Mouse (Mus musculus) hindbrain, embryonic 16.5 days (tissue): ENCODE results near the gene Aldh1a3. TPM values are rescaled to one million over a fixed set of nuclear protein-coding genes. Genes with fewer than 3 reads are reported as not detected.

Experiments
- ATAC-seq: fragments of 200-750 bp; cut with Nextera tagmentation; 2 replicates; pipeline ENCODE4 v1.8.0; 2017; ENCODE audit warnings: moderate TSS enrichment, moderate library complexity
- H3K27ac ChIP-seq: fragments of 300-500 bp; sonication (generic); 2 replicates; pipeline ENCODE4 v1.5.1; 2014; ENCODE audit warnings: low read depth, mild to moderate bottlenecking, control low read depth, low read length, moderate library complexity
- H3K27me3 ChIP-seq: fragments of 300-500 bp; sonication (generic); replicated peaks from 2 replicates; pipeline ENCODE4 v1.6.1; 2014; ENCODE audit warnings: low read length; ENCODE audit not compliant: control insufficient read depth, insufficient read depth
- H3K36me3 ChIP-seq: fragments of 300-500 bp; sonication (generic); 2 replicates; pipeline ENCODE4 v1.6.1; 2014; ENCODE audit warnings: mild to moderate bottlenecking, low read length, moderate library complexity, mixed read lengths; ENCODE audit not compliant: control insufficient read depth, insufficient read depth
- H3K4me1 ChIP-seq: fragments of 300-500 bp; sonication (generic); 2 replicates; pipeline ENCODE4 v1.6.1; 2014; ENCODE audit warnings: low read depth, low read length; ENCODE audit not compliant: control insufficient read depth, insufficient read depth
- H3K4me2 ChIP-seq: fragments of 300-500 bp; sonication (generic); 2 replicates; pipeline ENCODE4 v1.6.1; 2014; ENCODE audit warnings: mild to moderate bottlenecking, low read length, control low read depth, moderate library complexity
- H3K4me3 ChIP-seq: fragments of 300-500 bp; sonication (generic); 2 replicates; pipeline ENCODE4 v1.5.1; 2014; ENCODE audit warnings: mild to moderate bottlenecking, low read length, control low read depth, moderate library complexity
- H3K9ac ChIP-seq: fragments of 300-500 bp; sonication (generic); 2 replicates; pipeline ENCODE4 v1.6.1; 2014; ENCODE audit warnings: low read depth, mild to moderate bottlenecking, control low read depth, low read length, moderate library complexity
- H3K9me3 ChIP-seq: fragments of 300-500 bp; sonication (generic); 2 replicates; pipeline ENCODE4 v1.6.1; 2014; ENCODE audit warnings: mild to moderate bottlenecking, low read length, moderate library complexity; ENCODE audit not compliant: control insufficient read depth
- WGBS: fragments of 180-500 bp; shearing (Covaris S2); extraction: QIAGEN DNeasy Blood & Tissue Kit; methylation state at CpG from one replicate; pipeline ENCODE4 v1.1.7; 2014; 5-methylcytosine and 5-hydroxymethylcytosine counted together
- polyA plus RNA-seq: library from polyadenylated mRNA; unstranded; fragments of >200 nt; fragmentation: Nextera tagmentation; extraction: Ambion mirVana; gene quantifications from 2 replicates; pipeline ENCODE4 v1.2.1, GENCODE M21; 2015

Aldh1a3 gene
- polyA plus RNA-seq, 1 experiment from 2014 or later, result 2.5 TPM

GRCm38 (mm10) chr7:66385826-66386225 is 41.5 kb downstream of the Aldh1a3 start:
- ATAC-seq, result no peak
- Histone ChIP-seq H3K4me2 (no peak overlapping the region), H3K27me3 (no peaks in the 10 kb centered on the region), H3K4me3 (no peak overlapping the region), H3K27ac (no peak overlapping the region), H3K9ac (no peak overlapping the region), H3K36me3 (no peaks in the 10 kb centered on the region), H3K9me3 (no peaks in the 10 kb centered on the region), H3K4me1 (peaks cover 11% of the 10 kb centered on the region)
- 92% methylated on average over 12 of the region's 12 CpGs for WGBS

GRCm38 (mm10) chr7:66384891-66385290 is 42.4 kb downstream of the Aldh1a3 start:
- H3K9me3 ChIP-seq, result no peaks in the 10 kb centered on the region
- peaks cover 11% of the 10 kb centered on the region for H3K4me1 ChIP-seq
- H3K36me3 ChIP-seq, result no peaks in the 10 kb centered on the region
- ATAC-seq, result no peak
- H3K4me3 ChIP-seq, result no peak overlapping the region
- no peak overlapping the region for H3K9ac ChIP-seq
- WGBS, result 92% methylated on average over 8 of the region's 8 CpGs
- H3K27ac ChIP-seq, result no peak overlapping the region
- no peaks in the 10 kb centered on the region for H3K27me3 ChIP-seq
- no peak overlapping the region for H3K4me2 ChIP-seq

- no peak overlapping the region for H3K4me3 ChIP-seq
- peaks cover 11% of the 10 kb centered on the region for H3K4me1 ChIP-seq
- no peaks in the 10 kb centered on the region for H3K36me3 ChIP-seq
- H3K9me3 ChIP-seq, result no peaks in the 10 kb centered on the region
- H3K9ac ChIP-seq, result no peak overlapping the region
- WGBS, result 72% methylated on average over 5 of the region's 5 CpGs
- no peak overlapping the region for H3K27ac ChIP-seq
- H3K27me3 ChIP-seq, result no peaks in the 10 kb centered on the region
- ATAC-seq, result no peak
- no peak overlapping the region for H3K4me2 ChIP-seq
Measured at GRCm38 (mm10) chr7:66384213-66384612, 43.1 kb downstream of the Aldh1a3 start.

GRCm38 (mm10) chr7:66376560-66376959 is 50.8 kb downstream of the Aldh1a3 start:
- Histone ChIP-seq H3K36me3 (no peaks in the 10 kb centered on the region), H3K27me3 (no peaks in the 10 kb centered on the region), H3K27ac (no peak overlapping the region), H3K4me2 (no peak overlapping the region), H3K4me1 (no peaks in the 10 kb centered on the region), H3K4me3 (no peak overlapping the region), H3K9ac (no peak overlapping the region), H3K9me3 (no peaks in the 10 kb centered on the region)
- WGBS, result 88% methylated on average over 10 of the region's 10 CpGs
- no peak for ATAC-seq

GRCm38 (mm10) chr7:66375736-66376135 is 51.6 kb downstream of the Aldh1a3 start:
- no peaks in the 10 kb centered on the region for H3K9me3 ChIP-seq
- no peak overlapping the region for H3K4me3 ChIP-seq
- H3K4me1 ChIP-seq, result no peaks in the 10 kb centered on the region
- no peak for ATAC-seq
- no peaks in the 10 kb centered on the region for H3K36me3 ChIP-seq
- H3K9ac ChIP-seq, result no peak overlapping the region
- WGBS, result 83% methylated on average over 4 of the region's 4 CpGs
- H3K27ac ChIP-seq, result no peak overlapping the region
- no peaks in the 10 kb centered on the region for H3K27me3 ChIP-seq
- no peak overlapping the region for H3K4me2 ChIP-seq

- WGBS, result 90% methylated on average over 3 of the region's 3 CpGs
- Histone ChIP-seq H3K36me3 (no peaks in the 10 kb centered on the region), H3K9ac (no peak overlapping the region), H3K4me2 (no peak overlapping the region), H3K27ac (no peak overlapping the region), H3K4me1 (no peaks in the 10 kb centered on the region), H3K27me3 (no peaks in the 10 kb centered on the region), H3K9me3 (no peaks in the 10 kb centered on the region), H3K4me3 (no peak overlapping the region)
- ATAC-seq, result no peak
Measured at GRCm38 (mm10) chr7:66373391-66373790, 53.9 kb downstream of the Aldh1a3 start.

GRCm38 (mm10) chr7:66370970-66371369 is 56.3 kb downstream of the Aldh1a3 start:
- Histone ChIP-seq H3K4me1 (no peaks in the 10 kb centered on the region), H3K9ac (no peak overlapping the region), H3K4me2 (no peak overlapping the region), H3K27me3 (no peaks in the 10 kb centered on the region), H3K4me3 (no peak overlapping the region), H3K27ac (no peak overlapping the region), H3K36me3 (no peaks in the 10 kb centered on the region), H3K9me3 (no peaks in the 10 kb centered on the region)
- ATAC-seq, result no peak
- WGBS, result 86% methylated on average over 6 of the region's 6 CpGs

- Histone ChIP-seq H3K4me3 (no peak overlapping the region), H3K27ac (no peak overlapping the region), H3K36me3 (no peaks in the 10 kb centered on the region), H3K9me3 (no peaks in the 10 kb centered on the region), H3K4me1 (no peaks in the 10 kb centered on the region), H3K9ac (no peak overlapping the region), H3K27me3 (no peaks in the 10 kb centered on the region), H3K4me2 (no peak overlapping the region)
- WGBS, result 82% methylated on average over 5 of the region's 5 CpGs
- no peak for ATAC-seq
Measured at GRCm38 (mm10) chr7:66369934-66370445, 57.3 kb downstream of the Aldh1a3 start.

- no peaks in the 10 kb centered on the region for H3K27me3 ChIP-seq
- H3K4me1 ChIP-seq, result no peaks in the 10 kb centered on the region
- WGBS, result 78% methylated on average over 5 of the region's 5 CpGs
- ATAC-seq, result no peak
- no peaks in the 10 kb centered on the region for H3K36me3 ChIP-seq
- no peak overlapping the region for H3K27ac ChIP-seq
- H3K4me2 ChIP-seq, result no peak overlapping the region
- H3K9ac ChIP-seq, result no peak overlapping the region
- no peaks in the 10 kb centered on the region for H3K9me3 ChIP-seq
- no peak overlapping the region for H3K4me3 ChIP-seq
Measured at GRCm38 (mm10) chr7:66369071-66369933, 58.0 kb downstream of the Aldh1a3 start.
